Mouse (Mus musculus): ENCODE results near the gene Elavl4.

The Elavl4 gene

DNA sequence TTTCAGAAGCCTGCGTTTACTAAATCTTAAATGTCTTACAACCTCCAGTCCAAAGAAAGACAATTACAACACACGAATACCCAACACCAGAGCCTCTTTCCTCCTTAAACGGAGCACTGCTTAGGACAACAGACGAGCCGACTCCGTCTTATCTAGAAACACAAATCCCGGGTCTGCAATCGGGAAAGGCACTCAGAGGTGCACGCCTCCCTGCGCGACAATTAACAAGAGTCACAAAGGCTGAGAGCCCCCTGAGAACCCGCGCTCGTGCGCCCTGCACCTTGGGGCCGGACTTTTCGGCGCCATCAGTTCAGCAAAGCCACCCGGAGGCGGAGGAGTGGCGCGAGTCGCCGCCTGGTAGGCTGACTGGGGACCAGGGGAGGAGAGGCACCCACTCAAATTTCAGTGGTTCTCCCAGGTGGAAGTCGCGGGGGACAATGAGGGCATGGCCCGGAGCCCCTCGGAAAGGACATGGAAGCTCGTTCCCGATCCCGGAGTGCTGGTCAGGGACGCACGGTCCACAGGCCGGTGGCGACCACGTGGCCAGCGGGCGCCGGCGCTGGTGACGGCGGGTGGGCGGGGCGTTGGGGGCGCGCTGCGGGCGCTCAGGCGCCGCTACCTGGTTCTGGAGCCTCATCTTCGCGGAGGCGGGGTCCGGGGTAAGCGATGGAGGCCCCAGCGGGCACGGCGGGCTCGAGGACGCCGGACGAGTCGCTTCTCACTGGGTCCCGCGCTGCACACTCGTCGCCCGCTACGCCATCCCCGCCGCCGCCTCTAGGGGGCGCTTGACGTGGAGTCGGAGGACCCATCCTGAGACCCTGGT is at the start of gene Elavl4:
Elavl4 (minus strand) TSS at position 732 of the 823 bp plus-strand sequence.
- in situ Hi-C loops (cut with MseI, MboI), result no loop called here

DNA sequence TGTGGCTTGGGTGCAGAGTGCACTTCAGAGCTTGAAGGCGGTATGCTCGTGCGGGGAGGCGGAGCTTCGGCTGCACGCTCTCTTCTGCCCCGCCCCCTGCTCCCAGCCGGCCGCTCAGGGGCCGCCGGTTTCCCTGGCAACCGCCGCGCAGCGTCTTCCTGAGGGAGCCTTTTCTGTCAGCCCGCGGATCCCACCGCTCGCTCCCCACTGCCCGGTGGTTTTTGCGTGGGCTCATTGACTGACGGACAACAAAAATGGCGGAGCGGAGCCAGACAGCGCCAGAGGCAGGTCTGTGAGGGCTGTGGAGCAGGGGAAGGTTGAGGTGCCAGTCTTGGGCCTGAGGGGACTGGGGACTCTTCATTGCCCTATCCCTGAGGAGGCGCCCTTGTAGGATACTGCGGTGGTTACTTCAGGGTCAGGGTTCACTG is 45.9 kb upstream of the Elavl4 start, which contains the start of gene Agbl4:
Agbl4 (plus strand) TSS at position 44 of the 428 bp plus-strand sequence.
- in situ Hi-C loops (cut with MseI, MboI), result no loop called here

DNA sequence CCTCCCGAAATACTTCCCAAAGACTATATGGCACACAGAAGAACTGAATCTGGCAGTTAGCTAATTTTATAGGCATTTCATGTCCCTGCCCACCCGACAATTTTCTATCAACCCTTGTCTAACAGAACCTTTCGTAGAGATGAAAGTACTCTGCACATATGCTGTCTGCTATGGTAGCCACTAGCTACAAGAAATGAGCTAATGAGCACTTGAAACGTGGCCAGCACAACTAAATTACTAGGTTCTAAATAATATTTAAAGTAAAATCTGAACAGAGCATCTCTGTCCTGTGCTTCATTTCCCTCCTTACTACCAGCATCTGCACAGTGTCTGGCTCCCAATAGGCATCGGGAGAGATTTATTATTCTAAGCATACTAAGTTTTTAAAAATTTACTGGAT is 44.5 kb upstream of the Elavl4 start:
- in situ Hi-C loops (cut with MseI, MboI), result no loop called here

DNA sequence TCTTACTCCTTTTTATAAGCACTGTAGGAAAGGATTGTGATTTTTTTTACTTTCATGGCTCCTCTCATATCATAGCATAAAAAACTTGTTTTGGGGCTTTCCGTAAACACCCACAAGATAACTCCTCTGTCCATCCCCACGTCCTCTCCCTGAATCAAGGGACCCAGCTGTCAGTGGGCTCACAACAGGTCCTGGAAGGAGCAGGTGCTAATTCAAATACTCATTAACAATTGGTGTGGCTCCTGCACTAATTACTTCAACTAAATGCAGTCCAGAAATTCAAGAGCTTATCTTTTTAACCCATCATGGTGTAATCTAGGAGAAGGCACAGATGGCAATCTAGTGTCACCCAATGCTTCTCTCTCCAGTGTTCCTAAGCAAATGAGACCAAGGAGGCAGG is 8.9 kb upstream of the Elavl4 start:
- in situ Hi-C loops (cut with MseI, MboI), result no loop called here

DNA sequence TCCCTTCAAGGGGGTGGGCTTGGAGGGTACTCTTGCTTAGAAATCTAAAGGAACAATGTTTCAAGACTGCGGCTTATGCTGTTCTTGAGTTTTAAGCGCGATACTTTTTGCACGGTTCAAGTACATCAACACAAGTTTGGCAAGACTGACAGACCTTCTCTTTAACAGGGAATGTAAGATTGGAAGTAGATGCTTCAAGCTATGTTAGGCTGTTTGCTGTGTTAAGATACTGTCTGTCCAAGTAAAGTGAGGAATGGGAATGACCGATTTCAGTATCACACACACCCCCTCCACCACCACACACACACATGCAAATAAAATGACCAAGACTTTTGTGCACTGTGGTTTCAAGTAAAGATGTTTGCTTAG is 276 bp upstream of the Elavl4 start:
- in situ Hi-C loops (cut with MseI, MboI), result no loop called here

DNA sequence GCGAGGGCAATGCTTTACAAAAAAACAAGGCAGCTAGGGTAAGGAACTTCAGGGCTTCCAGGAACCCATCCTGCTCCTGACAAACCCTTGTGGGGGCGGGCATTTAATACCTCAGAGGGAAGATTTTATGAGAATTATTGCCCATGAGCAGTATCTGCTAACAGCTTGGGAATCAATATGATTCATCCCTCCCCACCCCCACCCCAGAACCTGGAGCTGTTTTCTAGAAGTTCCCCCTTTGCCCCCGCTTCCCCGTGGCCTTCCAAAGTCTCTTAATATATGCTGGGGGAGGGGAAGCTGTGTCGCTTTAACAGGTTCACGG is 892 bp downstream of the Elavl4 start:
- in situ Hi-C loops (cut with MseI, MboI), result no loop called here

DNA sequence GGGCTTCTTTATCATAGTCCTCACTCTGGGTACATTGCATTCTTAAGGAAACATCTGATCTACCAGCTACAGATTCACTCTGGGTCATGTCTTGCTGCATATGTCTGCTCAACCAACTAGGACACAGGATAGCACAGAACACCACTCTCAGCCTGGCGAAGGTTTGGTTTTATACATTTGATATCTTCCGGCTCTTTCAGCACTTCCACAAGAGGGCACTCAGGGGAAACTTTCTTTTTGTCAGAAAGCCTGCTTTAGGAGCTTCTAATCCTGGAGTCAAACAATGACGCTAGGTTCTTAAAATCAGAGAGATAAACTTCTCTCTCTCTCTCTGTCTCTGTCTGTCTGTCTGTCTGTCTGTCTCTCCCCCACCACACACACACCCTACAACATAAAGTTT is 27.8 kb downstream of the Elavl4 start:
- in situ Hi-C loops (cut with MseI, MboI), result no loop called here

DNA sequence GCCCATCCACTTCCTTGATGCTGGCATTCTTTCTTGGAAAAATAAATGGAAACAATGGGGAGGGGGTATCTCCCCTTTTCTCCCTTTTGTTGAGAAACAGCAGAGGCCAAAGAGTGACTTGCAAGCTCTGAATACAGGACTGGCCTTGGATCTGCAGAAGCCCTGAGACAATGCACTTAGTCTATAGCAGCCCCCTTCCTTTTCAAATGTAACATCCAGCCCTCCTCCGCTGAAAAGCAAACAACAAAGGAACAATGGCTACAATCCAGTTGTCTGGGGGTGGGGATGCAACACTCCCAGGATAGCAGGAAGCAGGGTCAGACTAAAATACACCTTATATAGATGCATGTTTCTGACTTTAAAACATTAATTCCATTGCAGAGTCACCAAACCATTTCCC is 39.6 kb downstream of the Elavl4 start:
- in situ Hi-C loops (cut with MseI, MboI), result no loop called here

DNA sequence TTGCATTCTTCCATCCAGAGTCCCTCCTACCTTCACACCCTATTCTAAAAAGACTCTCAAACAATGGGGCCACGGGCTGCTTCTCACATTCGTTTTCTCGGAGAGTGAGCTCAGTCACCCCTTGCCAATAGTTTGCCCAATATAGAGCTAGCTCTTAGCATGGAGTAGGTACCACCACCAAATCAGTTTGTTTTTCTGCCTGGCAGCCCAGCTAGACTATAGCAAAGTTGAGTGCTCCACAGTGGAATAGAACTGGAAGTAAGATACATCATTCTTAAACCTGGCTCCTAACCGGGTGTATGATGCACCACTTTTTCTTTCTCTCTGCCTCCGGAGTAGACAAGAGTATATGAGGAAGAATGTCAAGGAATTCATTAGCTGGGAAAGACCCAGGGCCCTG is 44.7 kb downstream of the Elavl4 start:
- in situ Hi-C loops (cut with MseI, MboI), result no loop called here

DNA sequence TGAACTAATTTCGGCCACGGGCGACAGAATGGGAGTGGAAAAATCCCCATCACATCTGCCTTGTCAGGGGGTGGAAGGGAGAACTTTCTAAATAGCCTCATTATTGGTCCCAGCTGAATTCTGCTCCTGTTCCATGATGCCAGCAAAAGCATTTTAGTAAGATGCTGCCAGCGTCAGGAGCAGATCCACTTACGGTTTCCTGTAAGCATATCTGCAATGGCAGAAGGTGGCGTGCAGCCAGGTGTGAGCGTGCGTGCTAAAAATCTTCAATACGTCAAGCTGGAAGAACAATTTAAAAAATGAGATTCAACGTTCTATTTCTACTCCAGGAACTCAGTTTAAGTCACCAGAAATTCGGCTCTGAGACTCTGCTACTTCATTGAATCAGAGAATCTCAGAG is 45.1 kb downstream of the Elavl4 start:
- in situ Hi-C loops (cut with MseI, MboI), result no loop called here

DNA sequence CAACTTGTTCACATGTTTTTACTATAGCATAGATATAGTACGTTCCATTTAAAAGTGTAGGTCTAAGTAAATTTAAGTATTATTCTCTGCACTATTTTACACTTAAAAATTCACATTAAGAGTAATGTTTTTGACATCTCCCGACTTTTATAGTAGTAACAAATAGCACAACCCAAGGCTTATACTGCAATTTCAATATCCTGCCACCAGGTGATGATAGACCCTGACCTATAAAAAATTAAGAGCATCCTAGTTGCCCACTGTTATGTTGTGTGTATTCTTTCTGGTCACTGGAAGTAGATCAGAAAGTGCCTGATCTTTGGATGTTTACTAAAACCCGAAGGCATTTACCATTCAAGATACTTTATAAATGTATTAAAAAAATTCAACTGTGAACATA is 55.9 kb downstream of the Elavl4 start:
- in situ Hi-C loops (cut with MseI, MboI), result no loop called here

DNA sequence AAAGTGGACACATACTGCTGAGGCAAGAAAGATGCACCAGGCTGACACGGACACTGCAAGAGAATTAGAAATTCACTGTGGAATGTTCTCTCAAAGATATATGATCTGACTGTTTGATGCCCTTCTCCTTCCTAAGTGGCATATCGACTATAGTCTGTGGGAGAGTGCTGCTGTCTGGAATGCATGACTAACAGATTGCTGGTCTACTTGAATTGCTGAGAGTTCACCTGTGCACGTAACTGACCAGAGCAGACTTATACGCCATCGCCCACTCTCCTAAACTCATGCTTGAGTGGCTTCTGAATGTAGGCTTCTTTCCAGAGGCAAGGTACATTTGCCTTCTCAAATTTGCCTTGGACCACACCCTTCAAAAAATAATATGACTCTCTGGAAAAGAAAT is 58.5 kb downstream of the Elavl4 start:
- in situ Hi-C loops (cut with MseI, MboI), result no loop called here

DNA sequence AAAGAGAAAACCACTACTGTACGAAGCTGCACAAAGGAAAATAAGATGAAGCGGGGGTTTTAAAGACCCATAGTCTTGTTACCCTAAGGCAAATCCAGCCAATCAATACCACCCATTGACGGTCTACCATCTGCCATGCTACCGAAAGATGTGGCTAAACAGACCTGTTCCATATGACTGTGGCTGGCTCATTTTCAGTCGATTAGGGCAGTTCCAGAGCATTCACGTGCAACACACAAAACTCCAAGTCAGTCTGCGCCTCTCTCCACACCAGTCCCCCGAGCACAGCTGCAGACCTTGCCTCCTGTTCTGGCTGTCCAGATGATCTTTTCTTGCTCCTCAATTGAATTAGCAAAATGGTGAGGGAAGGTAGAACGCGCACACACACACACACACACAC is 59.2 kb downstream of the Elavl4 start:
- in situ Hi-C loops (cut with MseI, MboI), result no loop called here

DNA sequence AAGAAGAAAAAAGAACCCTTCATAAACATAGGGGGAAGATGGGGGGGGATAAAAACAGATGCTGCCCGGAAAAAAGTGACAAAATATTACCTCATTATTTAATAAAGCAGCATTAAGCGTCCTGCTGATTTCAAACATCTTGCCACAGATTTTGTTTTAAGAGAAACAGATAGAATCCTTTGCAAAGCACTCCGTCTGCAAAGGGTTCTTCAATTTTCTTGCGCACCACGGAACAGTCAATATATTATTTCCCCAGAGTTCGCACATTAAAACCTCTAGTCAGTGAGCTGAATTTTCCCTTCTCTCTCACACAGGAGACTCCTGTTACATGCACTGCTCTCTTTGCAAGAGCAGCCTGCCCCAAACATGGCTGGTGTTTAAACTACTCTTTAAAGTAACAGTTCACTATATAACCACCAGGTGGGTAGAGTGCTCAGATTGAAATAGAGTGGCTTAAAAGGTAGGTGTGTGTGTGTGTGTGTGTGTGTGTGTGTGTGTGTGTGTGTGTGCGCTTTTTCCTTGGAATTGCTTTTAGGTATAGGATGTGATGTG is 61.1 kb downstream of the Elavl4 start:
- in situ Hi-C loops (cut with MseI, MboI), result no loop called here

DNA sequence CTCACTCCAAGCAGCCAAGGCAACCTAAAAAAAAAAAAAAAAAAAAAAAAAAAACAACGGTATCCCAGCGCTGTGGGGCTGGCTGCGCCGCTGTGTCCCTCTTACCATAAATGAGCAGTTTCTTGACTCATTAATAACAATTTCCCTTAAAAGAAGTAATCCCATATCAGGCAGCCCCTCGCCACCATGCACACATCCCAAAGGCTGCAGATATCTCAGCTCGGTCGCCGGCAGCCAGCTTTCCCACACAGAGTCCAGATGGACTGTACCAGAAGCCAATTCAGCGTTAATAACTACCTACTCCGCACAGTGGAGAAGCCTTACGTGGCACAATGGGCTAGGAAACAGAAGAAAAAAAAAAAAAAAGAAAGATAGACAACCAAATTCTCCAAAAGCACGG is 61.7 kb downstream of the Elavl4 start:
- in situ Hi-C loops (cut with MseI, MboI), result no loop called here

DNA sequence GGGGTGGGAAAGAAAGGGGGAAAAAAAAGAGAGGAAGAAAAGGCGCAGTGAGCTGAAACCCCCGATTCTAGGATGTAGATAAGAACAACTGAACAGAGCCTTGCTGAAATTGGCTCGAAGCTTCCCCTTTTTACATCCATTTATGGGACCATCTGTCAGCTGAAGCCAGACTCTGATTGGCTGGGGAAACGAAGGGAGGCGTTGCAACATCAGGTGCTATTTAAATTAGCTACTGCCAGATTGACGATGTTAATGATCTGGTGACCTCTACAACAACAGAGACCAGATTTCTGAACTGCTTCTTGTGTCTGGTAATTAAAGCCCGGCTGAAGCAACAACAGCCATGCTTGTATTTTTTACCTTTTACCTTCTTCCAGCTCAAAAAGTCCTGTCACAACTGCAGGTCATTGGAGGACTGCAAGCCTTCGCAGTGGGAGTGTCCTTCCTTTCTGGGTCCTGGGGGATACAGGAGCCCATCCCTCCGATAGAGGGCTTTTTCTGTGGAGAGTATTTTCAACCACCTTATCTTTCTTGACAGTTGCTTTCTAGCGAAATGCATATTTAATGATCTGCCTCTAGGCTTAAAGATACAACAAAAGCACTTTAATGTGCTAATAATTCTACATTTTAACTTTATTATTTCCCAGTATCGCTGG is 64.2 kb downstream of the Elavl4 start:
- in situ Hi-C loops (cut with MseI, MboI), result no loop called here

DNA sequence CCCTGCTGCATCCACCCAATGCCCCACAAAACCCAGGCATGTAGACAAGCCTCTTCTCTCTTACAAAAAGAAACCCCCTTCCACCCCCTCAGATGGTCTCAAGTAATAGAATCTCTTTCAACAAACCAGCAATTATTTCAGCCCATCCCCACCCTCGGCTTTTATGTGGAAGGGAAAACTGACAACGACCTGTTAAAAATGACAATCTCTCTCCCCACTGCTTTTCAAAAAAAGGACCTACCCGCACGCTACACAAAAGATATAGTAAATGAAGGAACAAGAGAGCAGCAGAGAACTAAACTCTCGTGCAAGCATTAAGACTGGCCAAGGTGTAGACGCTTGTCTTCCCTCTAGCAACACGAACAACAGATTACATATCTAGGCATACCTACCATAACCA is 64.9 kb downstream of the Elavl4 start:
- in situ Hi-C loops (cut with MseI, MboI), result no loop called here

DNA sequence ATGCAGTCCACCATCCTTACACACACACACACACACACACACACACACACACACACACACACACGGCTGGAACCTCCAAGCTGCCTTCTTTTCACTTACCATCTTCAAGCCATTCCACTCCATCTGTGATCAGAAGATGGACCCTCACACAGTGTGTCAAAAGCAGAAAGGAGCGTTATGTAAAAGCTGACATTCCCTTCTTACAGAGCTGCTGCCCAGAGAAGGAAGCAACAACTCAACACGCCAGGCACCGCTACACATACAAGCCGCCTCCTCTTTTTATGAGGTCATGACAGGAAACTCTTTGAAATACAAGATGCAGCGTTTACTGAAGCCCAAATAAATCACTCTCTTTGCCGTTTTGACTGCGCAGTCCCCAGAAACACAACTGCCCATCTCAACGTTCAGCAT is 65.3 kb downstream of the Elavl4 start:
- in situ Hi-C loops (cut with MseI, MboI), result no loop called here

DNA sequence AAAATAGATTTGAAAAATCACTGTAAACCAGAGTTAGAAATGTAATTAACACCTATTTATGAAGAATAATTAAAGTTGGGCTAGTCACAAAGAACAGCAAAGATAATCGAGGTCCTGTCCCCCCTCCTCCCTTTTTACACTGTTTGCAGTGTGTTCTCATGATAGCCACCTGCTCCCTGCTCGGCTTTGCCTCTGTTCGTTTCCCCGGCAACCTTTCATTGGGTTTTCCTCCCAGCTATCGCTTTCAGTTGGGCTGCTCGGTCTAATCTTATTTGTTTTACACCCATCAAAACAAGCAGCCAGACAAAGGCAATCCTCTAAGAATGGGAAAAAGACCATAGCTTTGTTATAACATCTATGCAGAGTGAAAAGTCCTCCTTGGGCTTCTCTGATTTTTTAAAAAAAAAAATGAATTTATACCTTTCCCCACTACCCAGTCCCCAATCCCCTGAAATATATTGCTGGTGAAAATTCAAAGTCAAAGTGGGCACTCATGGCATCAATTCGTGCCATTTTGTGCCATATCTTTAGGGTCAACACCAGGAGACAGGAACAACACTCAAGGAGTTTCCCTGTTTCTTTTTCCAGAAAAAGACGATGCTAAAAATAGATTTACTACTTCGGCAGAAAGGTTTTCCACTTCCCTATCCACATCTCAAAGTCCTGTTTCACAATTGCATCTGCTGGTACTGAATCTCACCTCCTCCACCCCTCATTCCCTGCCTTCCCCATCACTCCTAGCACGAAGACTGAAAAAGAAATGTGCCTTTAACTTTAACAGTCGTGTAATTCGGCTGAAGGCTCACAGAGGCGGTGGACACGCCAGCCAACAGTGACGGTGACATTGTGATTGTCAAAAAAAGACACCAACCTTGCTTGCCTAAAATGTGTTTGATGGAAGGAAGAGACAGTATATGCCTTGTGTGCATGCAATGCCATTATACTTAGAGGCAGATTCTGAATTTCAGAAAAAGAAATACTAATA is 66.1 kb downstream of the Elavl4 start:
- in situ Hi-C loops (cut with MseI, MboI), result no loop called here

DNA sequence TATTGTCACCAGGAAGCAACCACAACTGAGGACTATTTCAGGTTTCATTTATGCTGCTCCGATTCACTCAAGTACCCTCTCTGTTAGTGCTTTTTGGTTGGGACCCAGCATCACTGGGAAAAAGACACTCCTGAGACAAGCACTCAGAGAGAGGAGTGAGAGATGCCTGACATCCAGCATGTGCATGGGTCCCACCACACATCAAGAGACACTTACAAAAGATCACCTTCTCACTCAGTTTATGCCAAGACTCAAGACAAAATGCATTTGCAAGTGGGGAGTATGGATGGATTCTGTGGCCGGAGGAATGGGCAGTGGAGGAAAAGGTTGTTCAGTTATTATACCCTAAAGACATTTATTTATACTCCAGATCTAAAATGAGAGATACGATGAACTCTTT is 67.3 kb downstream of the Elavl4 start:
- in situ Hi-C loops (cut with MseI, MboI), result no loop called here

DNA sequence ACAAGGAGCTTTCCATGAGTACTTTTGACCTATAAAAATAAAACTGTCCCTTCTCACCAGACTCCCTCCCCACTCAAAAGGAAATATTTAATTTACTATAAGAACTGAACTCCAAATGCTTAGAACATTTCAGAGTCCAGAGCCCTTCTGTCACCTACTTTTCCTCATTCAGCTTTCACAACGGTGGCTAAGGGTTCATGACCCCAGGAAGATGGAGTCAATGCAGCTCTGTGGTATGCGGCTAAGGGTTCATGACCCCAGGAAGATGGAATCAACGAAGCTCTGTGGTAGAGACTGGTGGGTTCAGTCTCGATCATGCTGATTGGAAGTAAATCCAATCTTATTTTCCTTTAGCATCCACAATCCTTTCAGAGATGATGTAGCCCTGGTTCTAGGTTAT is 81.7 kb downstream of the Elavl4 start:
- in situ Hi-C loops (cut with MseI, MboI), result no loop called here

Measured in mouse trophoblast stem cell (cell line).